Mouse (Mus musculus): ENCODE data around the gene Osbpl6. TPM values are rescaled to one million over a fixed set of nuclear protein-coding genes. Genes with fewer than 3 reads are reported as not detected.

Gene Osbpl6
- total and polyA plus RNA-seq, 3 experiments, result 0.04 TPM; not detected in 2

GRCm38 (mm10) chr2:76367188-76367922 lies 39.0 kb upstream of the Osbpl6 start (continued):
- TF ChIP-seq UBTF (IDR thresholded peaks at IDR 0.05; ENCODE audit: borderline replicate concordance, insufficient read depth, low read depth, low read length), result no peak
- TF ChIP-seq KAT2A (conservative IDR thresholded peaks at IDR 0.05; ENCODE audit: low read depth, low read length), result no peak
- no peak for TF ChIP-seq E2F4 (IDR thresholded peaks at IDR 0.05; ENCODE audit: borderline replicate concordance, low read depth, low read length)

DNA sequence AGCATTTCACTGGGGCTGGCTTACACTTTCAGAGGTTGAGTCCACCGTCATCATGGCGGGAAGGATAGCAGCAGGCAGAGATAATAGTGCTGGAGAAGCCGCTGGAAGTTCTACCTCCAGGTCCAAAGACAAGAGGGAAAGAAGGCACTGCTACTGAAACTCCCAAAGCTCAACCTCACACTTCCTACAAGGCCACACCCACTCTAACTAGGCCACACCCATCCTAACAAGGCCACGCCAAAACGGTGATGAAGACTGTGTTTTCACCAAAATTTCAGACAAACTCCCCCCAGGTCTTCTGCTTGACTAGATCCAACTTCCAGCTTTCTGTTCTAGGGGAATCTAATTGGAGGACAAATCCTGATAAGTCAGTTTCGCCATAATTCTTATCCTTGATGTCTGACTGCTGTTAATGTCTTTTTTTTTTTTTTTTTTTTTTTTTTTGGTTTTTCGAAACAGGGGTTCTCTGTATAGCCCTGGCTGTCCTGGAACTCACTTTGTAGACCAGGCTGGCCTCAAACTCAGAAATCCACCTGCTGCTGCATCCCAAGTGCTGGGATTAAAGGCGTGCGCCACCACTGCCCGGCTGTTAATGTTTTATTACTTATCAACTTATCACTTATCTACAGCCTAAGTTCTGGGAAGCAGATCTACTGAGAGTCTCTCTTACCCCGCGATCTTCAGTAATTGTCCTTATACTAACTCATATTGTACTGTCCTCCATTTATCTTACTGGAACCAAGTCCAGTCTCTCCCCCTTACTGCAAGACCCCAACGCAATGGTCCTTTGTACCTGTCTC lies 37.2 kb upstream of the Osbpl6 start:
- Histone ChIP-seq H3K4me3 (ENCODE audit: control insufficient read depth in 1 of 2, insufficient read depth in 1 of 2, low read depth in 2 of 2, low read length in 2 of 2) (peak overlapping the region in 1 of 2 experiments; percentile 35; a peak in 2 of 4 replicates), H3K27me3 (ENCODE audit: control insufficient read depth in 1 of 2, insufficient read depth in 2 of 2, low read length in 2 of 2) (no peaks in the 10 kb centered on the region), H3K79me2 (ENCODE audit: control insufficient read depth, insufficient read depth, low read length, poor library complexity) (peaks cover 12% of the 10 kb centered on the region), H3K27ac (ENCODE audit: control insufficient read depth, low read depth, low read length) (peak overlapping the region; percentile 31), H3K36me3 (ENCODE audit: control insufficient read depth in 1 of 2, insufficient read depth in 2 of 2, low read length in 2 of 2) (peaks cover 4 to 22% of the 10 kb centered on the region in 2 experiments), H3K9me3 (replicated peaks; ENCODE audit: insufficient read depth, low read length) (no peaks in the 10 kb centered on the region), H3K4me1 (ENCODE audit: control insufficient read depth in 1 of 2, insufficient read depth in 2 of 2, low read length in 2 of 2) (peaks cover 3 to 17% of the 10 kb centered on the region in 2 experiments), H3K9ac (ENCODE audit: control insufficient read depth, low read depth, low read length, poor library complexity, severe bottlenecking) (peak overlapping the region; percentile 29)
- DNase-seq (ENCODE audit: low read depth, low spot score), result peak; percentile 56
- no peak for TF ChIP-seq BHLHE40 (IDR thresholded peaks at IDR 0.05; ENCODE audit: borderline replicate concordance, low read depth, low read length)
- TF ChIP-seq TBP (IDR thresholded peaks at IDR 0.05; ENCODE audit: low read depth, low read length), result no peak
- TF ChIP-seq ETS1 (IDR thresholded peaks at IDR 0.05; ENCODE audit: low read depth, low read length), result no peak
- TF ChIP-seq ZNF384 (IDR thresholded peaks at IDR 0.05; ENCODE audit: low read depth, low read length), result peak; percentile 81
- no peak for TF ChIP-seq SMC3 (IDR thresholded peaks at IDR 0.05; ENCODE audit: low read depth, low read length)
- no peak for TF ChIP-seq MYB (IDR thresholded peaks at IDR 0.05; ENCODE audit: low read depth, low read length)
- no peak for TF ChIP-seq SIN3A (IDR thresholded peaks at IDR 0.05; ENCODE audit: low read length)

DNA sequence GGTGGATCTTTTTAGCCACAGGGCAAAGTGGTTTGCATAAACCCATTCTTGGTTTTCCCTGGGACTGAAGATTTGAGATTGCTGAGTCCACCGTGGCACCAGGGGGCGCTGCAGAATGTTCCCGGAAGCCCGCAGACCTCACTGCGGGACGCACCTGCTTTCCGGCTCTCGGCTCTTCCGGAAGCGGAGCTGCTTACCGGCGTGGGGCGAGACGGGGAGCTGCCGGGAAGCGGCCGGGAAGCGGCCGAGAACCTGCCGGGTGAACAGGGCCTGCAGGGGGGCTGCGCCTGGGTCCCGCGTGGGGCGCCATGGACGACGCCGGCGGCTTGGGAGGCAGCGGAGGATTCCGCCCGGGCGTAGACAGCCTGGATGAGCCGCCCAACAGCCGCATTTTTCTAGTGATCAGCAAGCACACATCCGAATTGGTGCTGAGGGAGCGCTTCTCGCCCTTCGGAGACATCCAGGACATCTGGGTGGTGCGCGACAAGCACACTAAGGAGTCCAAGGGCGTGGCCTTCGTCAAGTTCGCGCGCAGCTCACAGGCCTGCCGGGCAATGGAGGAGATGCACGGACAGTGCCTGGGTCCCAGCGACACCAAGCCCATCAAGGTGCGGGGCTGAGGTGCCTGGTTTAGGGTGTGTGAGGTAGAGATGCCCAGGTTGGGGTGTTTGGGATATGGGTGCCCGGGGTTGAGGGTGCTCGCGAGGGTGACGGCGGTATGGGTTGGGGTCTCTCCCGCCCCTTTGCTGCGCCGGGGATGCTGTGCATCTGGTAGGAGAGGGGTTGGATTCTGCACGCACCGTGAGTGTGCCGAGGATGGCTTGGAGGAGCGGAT lies 36.3 kb upstream of the Osbpl6 start, which contains the start of gene Rbm45:
Gene Rbm45, plus strand, starts transcription at position 164 of the 835 bp plus-strand sequence.
- Histone ChIP-seq H3K9ac (ENCODE audit: control insufficient read depth, low read depth, low read length, poor library complexity, severe bottlenecking) (peak within 1 kb of the TSS; percentile 98), H3K27me3 (ENCODE audit: control insufficient read depth in 1 of 2, insufficient read depth in 2 of 2, low read length in 2 of 2) (no peaks in the 10 kb centered on the region), H3K27ac (ENCODE audit: control insufficient read depth, low read depth, low read length) (peak within 1 kb of the TSS; percentile 89), H3K79me2 (ENCODE audit: control insufficient read depth, insufficient read depth, low read length, poor library complexity) (peaks cover 12% of the 10 kb centered on the region), H3K4me3 (ENCODE audit: control insufficient read depth in 1 of 2, insufficient read depth in 1 of 2, low read depth in 2 of 2, low read length in 2 of 2) (peak within 1 kb of the TSS; percentile 71 to 94), H3K4me1 (ENCODE audit: control insufficient read depth in 1 of 2, insufficient read depth in 2 of 2, low read length in 2 of 2) (peaks cover 3 to 17% of the 10 kb centered on the region in 2 experiments), H3K9me3 (replicated peaks; ENCODE audit: insufficient read depth, low read length) (no peaks in the 10 kb centered on the region), H3K36me3 (ENCODE audit: control insufficient read depth in 1 of 2, insufficient read depth in 2 of 2, low read length in 2 of 2) (peaks cover 4 to 22% of the 10 kb centered on the region in 2 experiments)
- DNase-seq (ENCODE audit: low read depth, low spot score), result peak; percentile 93
- no peak for TF ChIP-seq CHD2 (IDR thresholded peaks at IDR 0.05; ENCODE audit: low read length)
- TF ChIP-seq USF2 (IDR thresholded peaks at IDR 0.05; ENCODE audit: borderline replicate concordance in 1 of 2, insufficient read depth in 1 of 2, low read depth in 1 of 2, low read length in 2 of 2), result no peak
- no peak for TF ChIP-seq TAL1 (IDR thresholded peaks at IDR 0.05; ENCODE audit: low read length)
- no peak for TF ChIP-seq ZC3H11A (IDR thresholded peaks at IDR 0.05; ENCODE audit: low read depth, low read length)
- TF ChIP-seq GATA1 (IDR thresholded peaks at IDR 0.05; ENCODE audit: low read depth, low read length), result no peak
- TF ChIP-seq RCOR1 (IDR thresholded peaks at IDR 0.05; ENCODE audit: low read depth, low read length), result no peak
- no peak for TF ChIP-seq SMC3 (IDR thresholded peaks at IDR 0.05; ENCODE audit: low read depth, low read length)
- peak; percentile 95 for TF ChIP-seq ELF1 (IDR thresholded peaks at IDR 0.05; ENCODE audit: low read depth, low read length)
- TF ChIP-seq UBTF (IDR thresholded peaks at IDR 0.05; ENCODE audit: borderline replicate concordance, insufficient read depth, low read depth, low read length), result no peak; the same call in 1 of the 2 replicates
- TF ChIP-seq MYB (IDR thresholded peaks at IDR 0.05; ENCODE audit: low read depth, low read length), result no peak
- TF ChIP-seq MEF2A (IDR thresholded peaks at IDR 0.05; ENCODE audit: extremely low read depth, insufficient replicate concordance, low read depth, low read length, poor library complexity, severe bottlenecking), result no peak
- TF ChIP-seq USF1 (IDR thresholded peaks at IDR 0.05; ENCODE audit: low read depth, low read length), result no peak
- TF ChIP-seq ZNF384 (IDR thresholded peaks at IDR 0.05; ENCODE audit: low read depth, low read length), result peak; percentile 49; the same call in 1 of the 2 replicates
- peak in 1 of 2 experiments; percentile 12; a peak in 1 of 4 replicates for TF ChIP-seq EP300 (IDR thresholded peaks at IDR 0.05; ENCODE audit: low read depth in 1 of 2, low read length in 2 of 2)
- TF ChIP-seq GABPA (IDR thresholded peaks at IDR 0.05; ENCODE audit: low read depth, low read length), result peak; percentile 31; the same call in 1 of the 2 replicates
- TF ChIP-seq BHLHE40 (IDR thresholded peaks at IDR 0.05; ENCODE audit: borderline replicate concordance, low read depth, low read length), result no peak
- TF ChIP-seq MAX (IDR thresholded peaks at IDR 0.05; ENCODE audit: low read length), result peak; percentile 62; the same call in 1 of the 2 replicates

All from MEL (cell line).